10 mouse cellular contexts compared by ENCODE assay signal in the genomic region with DNA sequence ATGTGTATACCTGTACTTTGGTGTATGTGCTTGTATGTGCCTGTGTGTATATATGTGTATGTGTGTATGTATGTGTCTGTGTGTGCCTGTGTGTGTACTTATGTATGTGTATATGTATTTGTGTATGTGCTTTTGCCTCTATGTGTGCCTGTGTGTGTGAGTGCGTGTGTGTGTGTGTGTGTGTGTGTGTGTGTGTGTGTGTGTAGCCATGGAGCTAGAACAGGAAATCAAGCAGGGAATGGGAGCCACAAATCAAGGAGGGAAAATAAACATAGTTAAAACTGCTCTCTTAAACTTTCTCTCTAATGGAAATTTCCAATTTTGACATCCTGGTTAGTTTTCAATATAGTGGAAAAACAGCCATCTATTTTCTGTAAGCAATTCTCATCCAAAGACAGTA. TPM values are rescaled to one million over a fixed set of nuclear protein-coding genes. Genes with fewer than 3 reads are reported as not detected.
DNase-seq lines count a peak whose midpoint lies in the region; ATAC-seq lines count a peak whose summit lies in the region.
"Had no signal": no experiment of that assay in that cellular context is flagged by ENCODE, and none has a peak within 500 bp of the region (broad histone marks: within the 10 kb centered on the region; RNA-seq: fewer than 3 reads in every experiment).

No protein-coding gene starts in this region.

- H3K27me3 ChIP-seq in heart, embryonic 10.5 days (ENCODE audit: insufficient read depth, poor library complexity, severe bottlenecking): no peaks in the 10 kb centered on the region
- no peaks in the 10 kb centered on the region for H3K27me3 ChIP-seq in limb, embryonic 12.5 days
- no peaks in the 10 kb centered on the region for H3K27me3 ChIP-seq in limb, embryonic 10.5 days (ENCODE audit: low read depth, poor library complexity, severe bottlenecking)
- no peaks in the 10 kb centered on the region for H3K27me3 ChIP-seq in embryonic facial prominence, embryonic 15.5 days
- H3K27me3 ChIP-seq in midbrain, embryonic 14.5 days (ENCODE audit: control insufficient read depth, insufficient read depth, low read length): no peaks in the 10 kb centered on the region

- DNase-seq in heart, embryonic 10.5 days (ENCODE audit: low spot score): no peak
- no peak for DNase-seq in heart, postnatal 4 days
- no peak for DNase-seq in limb, embryonic 10.5 days (ENCODE audit: low spot score)
- DNase-seq in midbrain, embryonic 14.5 days: no peak
- no peak for DNase-seq in ovary, postnatal 36 days (ENCODE audit: low spot score)
- DNase-seq: cerebellum, adult 8-10 months had no signal

- no peak for ATAC-seq in limb, embryonic 12.5 days (ENCODE audit: insufficient number of reproducible peaks, insufficient read depth, low FRiP score, low TSS enrichment, low read depth)
- no peak for ATAC-seq in embryonic facial prominence, embryonic 15.5 days (ENCODE audit: insufficient number of reproducible peaks, low FRiP score, low TSS enrichment, low read depth)
- no peak for ATAC-seq in midbrain, embryonic 14.5 days (ENCODE audit: low FRiP score, low TSS enrichment)
- ATAC-seq in erythroblast, adult 5-6 weeks (replicated peaks; ENCODE audit: low FRiP score, poor library complexity, severe bottlenecking): no peak

- peaks cover 50% of the 10 kb centered on the region for H3K4me1 ChIP-seq in heart, embryonic 10.5 days
- peaks cover 20% of the 10 kb centered on the region for H3K4me1 ChIP-seq in limb, embryonic 12.5 days (replicated peaks)
- peaks cover 23% of the 10 kb centered on the region for H3K4me1 ChIP-seq in limb, embryonic 10.5 days
- H3K4me1 ChIP-seq in embryonic facial prominence, embryonic 15.5 days: peaks cover 20% of the 10 kb centered on the region
- H3K4me1 ChIP-seq in midbrain, embryonic 14.5 days (ENCODE audit: control insufficient read depth, insufficient read depth, low read length): peaks cover 3% of the 10 kb centered on the region; the same call in 1 of the 2 replicates

- H3K36me3 ChIP-seq in heart, embryonic 10.5 days: no peaks in the 10 kb centered on the region
- H3K36me3 ChIP-seq in limb, embryonic 12.5 days: no peaks in the 10 kb centered on the region
- H3K36me3 ChIP-seq in limb, embryonic 10.5 days: no peaks in the 10 kb centered on the region
- no peaks in the 10 kb centered on the region for H3K36me3 ChIP-seq in embryonic facial prominence, embryonic 15.5 days
- H3K36me3 ChIP-seq in midbrain, embryonic 14.5 days (ENCODE audit: control insufficient read depth, insufficient read depth, low read length): no peaks in the 10 kb centered on the region

- H3K4me2 ChIP-seq in limb, embryonic 12.5 days: no peak overlapping the region
- H3K4me2 ChIP-seq in embryonic facial prominence, embryonic 15.5 days (replicated peaks): no peak overlapping the region
- H3K4me2 ChIP-seq in midbrain, embryonic 14.5 days (ENCODE audit: low read length): no peak overlapping the region

- H3K9ac ChIP-seq in limb, embryonic 12.5 days (replicated peaks): no peak overlapping the region
- no peak overlapping the region for H3K9ac ChIP-seq in embryonic facial prominence, embryonic 15.5 days
- H3K9ac ChIP-seq in midbrain, embryonic 14.5 days (replicated peaks; ENCODE audit: low read length): no peak overlapping the region

- H3K4me3 ChIP-seq in heart, embryonic 10.5 days: no peak overlapping the region
- H3K4me3 ChIP-seq in limb, embryonic 12.5 days (replicated peaks): no peak overlapping the region
- H3K4me3 ChIP-seq in limb, embryonic 10.5 days: no peak overlapping the region
- no peak overlapping the region for H3K4me3 ChIP-seq in embryonic facial prominence, embryonic 15.5 days (replicated peaks)
- H3K4me3 ChIP-seq in midbrain, embryonic 14.5 days (replicated peaks; ENCODE audit: low read depth, low read length): no peak overlapping the region
- H3K4me3 ChIP-seq: layer of hippocampus, adult 2 months had no signal

- H3K27ac ChIP-seq in heart, embryonic 10.5 days: peak overlapping the region; percentile 48
- peak overlapping the region; percentile 72 for H3K27ac ChIP-seq in limb, embryonic 12.5 days
- H3K27ac ChIP-seq in limb, embryonic 10.5 days: no peak overlapping the region
- H3K27ac ChIP-seq in embryonic facial prominence, embryonic 15.5 days (replicated peaks): peak overlapping the region; percentile 63; the same call in 1 of the 2 replicates
- H3K27ac ChIP-seq in midbrain, embryonic 14.5 days (replicated peaks; ENCODE audit: low read depth, low read length): peak overlapping the region; percentile 60; the same call in 1 of the 2 replicates
- H3K27ac ChIP-seq: layer of hippocampus, adult 2 months had no signal

- H3K9me3 ChIP-seq in heart, embryonic 10.5 days: no peaks in the 10 kb centered on the region
- H3K9me3 ChIP-seq in limb, embryonic 12.5 days: no peaks in the 10 kb centered on the region
- H3K9me3 ChIP-seq in limb, embryonic 10.5 days (replicated peaks): no peaks in the 10 kb centered on the region
- no peaks in the 10 kb centered on the region for H3K9me3 ChIP-seq in embryonic facial prominence, embryonic 15.5 days (replicated peaks)
- no peaks in the 10 kb centered on the region for H3K9me3 ChIP-seq in midbrain, embryonic 14.5 days (ENCODE audit: control insufficient read depth, low read length)

- WGBS in heart, embryonic 10.5 days: 64% methylated on average over 1 of the region's 1 CpGs
- WGBS in limb, embryonic 12.5 days: 94% methylated on average over 1 of the region's 1 CpGs
- WGBS in limb, embryonic 10.5 days: 78% methylated on average over 1 of the region's 1 CpGs
- WGBS in embryonic facial prominence, embryonic 15.5 days: 65% methylated on average over 1 of the region's 1 CpGs
- WGBS in midbrain, embryonic 14.5 days: 96% methylated on average over 1 of the region's 1 CpGs

RNA-seq across cellular contexts. Expression of gene Usp3, which starts 27.1 kb away (rescaled TPM):
- 46.7 TPM in 2 replicates for polyA plus RNA-seq in heart, embryonic 10.5 days (2016; fragmentation: Nextera tagmentation; extraction: Ambion mirVana)
- 10 to 100 TPM; 45.8 to 48.5 TPM for total RNA-seq in heart, postnatal 4 days (2021)
- 84.1 and 88.4 TPM in 2 replicates for polyA plus RNA-seq in limb, embryonic 12.5 days (2016; fragmentation: Nextera tagmentation; extraction: Ambion mirVana)
- polyA plus RNA-seq in limb, embryonic 10.5 days (2016; fragmentation: Nextera tagmentation; extraction: Ambion mirVana): 104 and 105 TPM in 2 replicates
- 54.0 and 58.9 TPM in 2 replicates for polyA plus RNA-seq in embryonic facial prominence, embryonic 15.5 days (2015; fragmentation: Nextera tagmentation; extraction: Ambion mirVana)
- 70.0 and 104 TPM in 2 replicates for polyA plus RNA-seq in midbrain, embryonic 14.5 days (2014; fragmentation: Nextera tagmentation; extraction: Ambion mirVana)
- total RNA-seq in erythroblast, adult 5-6 weeks (2015; ENCODE audit: low replicate concordance): 13.6 and 24.6 TPM in 2 replicates
- 29.6 and 31.6 TPM in 2 replicates for total RNA-seq in erythroblast, adult 5-6 weeks (2017; ENCODE audit: low replicate concordance)
